Mouse (Mus musculus) thymus, adult 2 months (tissue): ENCODE measurements around the gene Klk12. TPM values are rescaled to one million over a fixed set of nuclear protein-coding genes. Genes with fewer than 3 reads are reported as not detected.

Source experiments
- DNase-seq: peaks from one replicate; pipeline ENCODE4 v3.0.0; 2021
- H3K27ac ChIP-seq: fragments of 200-500 bp; 2 replicates; pipeline ENCODE4 v1.5.1; 2012; ENCODE audit warnings: low read length, control low read depth; ENCODE audit not compliant: control insufficient read depth, insufficient read depth
- H3K27me3 ChIP-seq: fragments of 200-500 bp; 2 replicates; pipeline ENCODE4 v1.6.1; 2012; ENCODE audit warnings: mild to moderate bottlenecking, low read length, moderate library complexity, mixed read lengths; ENCODE audit not compliant: control insufficient read depth, insufficient read depth
- H3K36me3 ChIP-seq: fragments of 200-500 bp; 2 replicates; pipeline ENCODE4 v1.6.1; 2012; ENCODE audit warnings: mild to moderate bottlenecking, low read length, moderate library complexity; ENCODE audit not compliant: control insufficient read depth, insufficient read depth
- H3K4me1 ChIP-seq: fragments of 200-500 bp; replicated peaks from 2 replicates; pipeline ENCODE4 v1.6.1; 2012; ENCODE audit warnings: low read length; ENCODE audit not compliant: control insufficient read depth, insufficient read depth
- H3K4me3 ChIP-seq: fragments of 200-500 bp; 2 replicates; pipeline ENCODE4 v1.5.1; 2012; ENCODE audit warnings: mild to moderate bottlenecking, low read length, control low read depth, moderate library complexity; ENCODE audit not compliant: control insufficient read depth, insufficient read depth
- CTCF ChIP-seq: fragments of 200-500 bp; IDR thresholded peaks from 2 replicates; pipeline ENCODE4 v1.5.1; 2012; ENCODE audit warnings: mild to moderate bottlenecking, control low read depth, low read length, moderate library complexity, borderline replicate concordance; ENCODE audit not compliant: control insufficient read depth, poor library complexity, insufficient read depth; ENCODE audit errors: extremely low read depth
- POLR2A ChIP-seq: fragments of 200-500 bp; IDR thresholded peaks from 2 replicates; pipeline ENCODE4 v1.6.1; 2012; ENCODE audit warnings: mild to moderate bottlenecking, low read length, control low read depth, moderate library complexity; ENCODE audit not compliant: control insufficient read depth, poor library complexity, insufficient read depth; ENCODE audit errors: extremely low read depth
- WGBS: fragments of 180-500 bp; shearing (Covaris S2); methylation state at CpG from one replicate; pipeline ENCODE4 v1.1.7; 2018; 5-methylcytosine and 5-hydroxymethylcytosine counted together
- polyA plus RNA-seq: library from polyadenylated mRNA; depleted of rRNA; stranded (reverse); fragments of >200 nt; gene quantifications from 2 replicates; pipeline ENCODE4 v1.2.3, GENCODE M21; 2012; rRNA removed

The Klk12 gene
- polyA plus RNA-seq = 0.33 and 0.85 TPM in 2 replicates

DNA sequence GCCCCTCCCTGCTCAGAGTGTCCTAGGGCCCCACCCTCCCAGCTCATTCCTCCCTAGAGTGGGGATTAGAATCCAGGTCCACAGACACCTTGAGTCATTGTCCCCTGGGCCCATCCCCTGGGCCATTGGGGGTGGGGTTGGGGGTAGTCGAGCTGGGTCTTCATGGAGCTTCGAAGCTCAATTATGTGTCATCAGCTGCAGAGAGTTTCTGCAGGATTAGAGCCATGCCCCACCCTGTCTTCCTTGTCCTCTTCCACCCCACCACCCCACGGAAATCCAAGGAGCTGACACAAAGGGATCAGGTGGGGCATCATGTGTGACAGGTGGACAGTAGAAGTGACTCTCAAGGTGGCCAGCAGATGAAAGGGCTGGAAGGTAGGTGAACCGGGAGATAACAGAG is at the start of gene Klk12:
Gene Klk12, plus strand, starts transcription at position 301 of the 400 bp plus-strand sequence.
- TF ChIP-seq CTCF (no peak), POLR2A (no peak)
- DNase-seq = no peak
- Histone ChIP-seq H3K27me3 (no peaks in the 10 kb centered on the region), H3K4me3 (no peak within 1 kb of the TSS), H3K4me1 (no peaks in the 10 kb centered on the region), H3K36me3 (no peaks in the 10 kb centered on the region), H3K27ac (no peak within 1 kb of the TSS)
- whole genome bisulfite sequencing = 84% methylated on average over 4 of the region's 4 CpGs

- WGBS = 17% methylated on average over 1 of the region's 1 CpGs
- no peak overlapping the region for H3K27ac ChIP-seq
- no peak overlapping the region for H3K4me3 ChIP-seq
- H3K27me3 ChIP-seq = no peaks in the 10 kb centered on the region
- DNase-seq = no peak
- no peak for TF ChIP-seq CTCF
- TF ChIP-seq POLR2A = no peak
- no peaks in the 10 kb centered on the region for H3K36me3 ChIP-seq
- no peaks in the 10 kb centered on the region for H3K4me1 ChIP-seq
These were observed 20.9 kb upstream of the Klk12 start for GRCm38 (mm10) chr7:43747788-43748187.

DNA sequence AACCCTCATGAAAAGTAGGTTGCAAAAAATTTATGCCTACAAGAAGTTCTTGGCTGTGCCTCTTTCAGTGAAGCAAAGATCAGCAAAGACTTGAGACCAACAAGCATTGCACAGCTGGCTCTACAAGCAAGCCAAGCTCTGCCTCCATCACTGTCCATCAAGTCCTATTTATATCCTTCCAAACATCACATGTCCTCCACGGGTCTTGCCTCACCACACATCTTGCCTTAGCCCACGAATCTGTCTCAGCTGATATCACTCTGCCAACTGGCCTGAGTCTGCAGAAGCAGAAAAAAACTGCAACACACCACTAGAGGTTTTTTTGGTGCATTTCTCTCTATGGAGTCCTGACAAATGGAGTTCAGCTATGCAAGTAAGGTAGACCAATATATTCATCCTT is 15.9 kb upstream of the Klk12 start:
- Histone ChIP-seq H3K36me3 (no peaks in the 10 kb centered on the region), H3K27ac (no peak overlapping the region), H3K27me3 (no peaks in the 10 kb centered on the region), H3K4me1 (no peaks in the 10 kb centered on the region), H3K4me3 (no peak overlapping the region)
- no peak for DNase-seq
- WGBS = 44% methylated on average over 2 of the region's 2 CpGs
- TF ChIP-seq POLR2A = no peak
- no peak for TF ChIP-seq CTCF

DNA sequence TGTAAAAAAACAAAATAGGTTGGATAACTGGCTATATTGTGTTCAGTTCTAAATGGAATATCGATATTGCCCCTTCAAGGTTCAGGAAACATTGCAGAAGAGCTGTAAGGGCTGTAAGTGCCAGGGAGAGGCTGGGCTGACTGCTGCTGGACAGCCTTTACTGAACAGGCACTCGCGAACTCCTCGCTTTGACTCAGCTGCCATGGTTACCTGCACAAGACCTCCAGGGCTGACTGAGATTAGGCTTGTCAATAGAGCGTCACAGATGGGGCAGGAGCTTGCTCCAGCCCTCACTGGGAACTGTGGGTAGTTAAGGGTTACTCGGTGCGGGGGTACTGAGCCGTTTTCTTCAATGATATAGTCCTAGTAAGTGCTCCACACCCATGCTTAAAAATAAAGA is 2.2 kb upstream of the Klk12 start:
- DNase-seq = no peak
- Histone ChIP-seq H3K4me3 (no peak overlapping the region), H3K4me1 (no peaks in the 10 kb centered on the region), H3K36me3 (no peaks in the 10 kb centered on the region), H3K27ac (no peak overlapping the region), H3K27me3 (no peaks in the 10 kb centered on the region)
- TF ChIP-seq POLR2A (no peak), CTCF (no peak)
- WGBS = 73% methylated on average over 8 of the region's 8 CpGs

DNA sequence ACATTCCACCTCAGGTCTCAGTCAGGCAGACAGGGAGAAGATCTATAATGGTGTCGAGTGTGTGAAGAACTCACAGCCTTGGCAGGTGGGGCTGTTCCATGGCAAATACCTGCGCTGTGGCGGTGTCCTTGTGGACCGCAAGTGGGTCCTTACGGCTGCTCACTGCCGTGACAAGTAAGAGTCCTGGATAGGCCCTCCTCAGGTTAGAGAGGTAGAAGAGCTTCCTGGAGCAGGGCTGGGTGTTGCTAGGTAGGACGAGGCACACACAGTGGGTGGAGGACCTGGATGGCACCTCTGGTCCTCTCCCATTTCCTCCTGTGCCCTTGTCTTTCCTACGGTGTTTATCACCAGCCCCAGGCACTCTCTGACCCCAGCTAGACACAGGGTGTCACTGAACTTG is 939 bp downstream of the Klk12 start:
- 95% methylated on average over 8 of the region's 8 CpGs for WGBS
- Histone ChIP-seq H3K36me3 (no peaks in the 10 kb centered on the region), H3K27me3 (no peaks in the 10 kb centered on the region), H3K4me3 (no peak overlapping the region), H3K4me1 (no peaks in the 10 kb centered on the region), H3K27ac (no peak overlapping the region)
- DNase-seq = no peak
- no peak for TF ChIP-seq CTCF
- no peak for TF ChIP-seq POLR2A

GRCm38 (mm10) chr7:43770701-43771100 is 2.0 kb downstream of the Klk12 start:
- WGBS = 94% methylated on average over 10 of the region's 10 CpGs
- no peak for TF ChIP-seq POLR2A
- no peak for TF ChIP-seq CTCF
- no peaks in the 10 kb centered on the region for H3K27me3 ChIP-seq
- no peak overlapping the region for H3K4me3 ChIP-seq
- no peak for DNase-seq
- no peak overlapping the region for H3K27ac ChIP-seq
- no peaks in the 10 kb centered on the region for H3K36me3 ChIP-seq
- H3K4me1 ChIP-seq = no peaks in the 10 kb centered on the region

DNA sequence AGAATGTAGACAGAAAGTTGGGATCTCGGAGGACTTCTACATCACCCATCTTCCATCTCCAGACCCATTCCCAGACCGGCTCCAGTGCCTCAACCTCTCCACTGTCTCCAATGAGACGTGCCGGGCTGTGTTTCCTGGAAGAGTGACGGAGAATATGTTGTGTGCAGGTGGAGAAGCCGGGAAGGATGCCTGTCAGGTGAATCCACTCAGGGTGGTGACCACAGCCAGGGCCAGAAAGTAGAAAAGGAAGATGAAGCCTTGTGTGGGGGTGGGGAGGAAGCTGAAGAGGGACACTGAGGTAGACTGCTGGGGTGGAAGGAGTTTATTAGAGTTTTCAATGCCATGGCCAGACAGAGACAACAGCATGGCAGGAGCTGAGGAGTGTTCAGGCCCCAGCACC is 3.2 kb downstream of the Klk12 start:
- TF ChIP-seq CTCF (no peak), POLR2A (no peak)
- no peaks in the 10 kb centered on the region for H3K4me1 ChIP-seq
- H3K27me3 ChIP-seq = no peaks in the 10 kb centered on the region
- H3K27ac ChIP-seq = no peak overlapping the region
- H3K4me3 ChIP-seq = no peak overlapping the region
- 97% methylated on average over 6 of the region's 6 CpGs for WGBS
- DNase-seq = no peak
- no peaks in the 10 kb centered on the region for H3K36me3 ChIP-seq
